In genomic region chr9:45317635-45318034, GRCm38 (mm10) we compare ENCODE assay signal across 11 mouse cellular contexts. TPM values are rescaled to one million over a fixed set of nuclear protein-coding genes. Genes with fewer than 3 reads are reported as not detected.
DNase-seq lines count a peak whose midpoint lies in the region; ATAC-seq lines count a peak whose summit lies in the region.
"Had no signal": no experiment of that assay in that cellular context is flagged by ENCODE, and none has a peak within 500 bp of the region (broad histone marks: within the 10 kb centered on the region; RNA-seq: fewer than 3 reads in every experiment).

No protein-coding gene starts in this region.

- no peak overlapping the region for H3K27ac ChIP-seq in embryonic facial prominence, embryonic 14.5 days (replicated peaks; ENCODE audit: low read depth, low read length)
- no peak overlapping the region for H3K27ac ChIP-seq in embryonic facial prominence, embryonic 10.5 days (replicated peaks)
- H3K27ac ChIP-seq: heart, embryonic 15.5 days had no signal

- ATAC-seq in embryonic facial prominence, embryonic 14.5 days (ENCODE audit: low read depth) = no peak
- ATAC-seq: liver, postnatal 0 days had no signal

- H3K9ac ChIP-seq in embryonic facial prominence, embryonic 14.5 days (ENCODE audit: low read depth, low read length) = no peak overlapping the region
- H3K9ac ChIP-seq: heart, embryonic 15.5 days; liver, postnatal 0 days had no signal

- WGBS in embryonic facial prominence, embryonic 14.5 days = 63% methylated on average over 3 of the region's 3 CpGs
- WGBS in embryonic facial prominence, embryonic 10.5 days = 86% methylated on average over 3 of the region's 3 CpGs

- H3K27me3 ChIP-seq in embryonic facial prominence, embryonic 14.5 days (replicated peaks; ENCODE audit: control insufficient read depth, insufficient read depth, low read length) = peaks cover 4% of the 10 kb centered on the region; the same call in 1 of the 2 replicates
- H3K27me3 ChIP-seq in embryonic facial prominence, embryonic 10.5 days (replicated peaks; ENCODE audit: low read depth, poor library complexity, severe bottlenecking) = peaks cover 32% of the 10 kb centered on the region

- intact Hi-C loops in left cerebral cortex, postnatal 4 days (cut with DNase I) = no loop called here
- intact Hi-C loops in left cerebral cortex, postnatal 25 days (cut with DNase I) = no loop called here

- no peaks in the 10 kb centered on the region for H3K36me3 ChIP-seq in embryonic facial prominence, embryonic 14.5 days (ENCODE audit: control insufficient read depth, insufficient read depth, low read length)
- H3K36me3 ChIP-seq in embryonic facial prominence, embryonic 10.5 days (replicated peaks) = no peaks in the 10 kb centered on the region
- H3K36me3 ChIP-seq: heart, embryonic 15.5 days had no signal

- no peaks in the 10 kb centered on the region for H3K9me3 ChIP-seq in embryonic facial prominence, embryonic 14.5 days (ENCODE audit: control insufficient read depth, low read length)
- no peaks in the 10 kb centered on the region for H3K9me3 ChIP-seq in embryonic facial prominence, embryonic 10.5 days
- H3K9me3 ChIP-seq: heart, embryonic 15.5 days had no signal

- no peak overlapping the region for H3K4me2 ChIP-seq in embryonic facial prominence, embryonic 14.5 days (ENCODE audit: low read depth, low read length)
- H3K4me2 ChIP-seq: heart, embryonic 15.5 days had no signal

- H3K4me1 ChIP-seq in embryonic facial prominence, embryonic 14.5 days (ENCODE audit: control insufficient read depth, insufficient read depth, low read length) = peaks cover 5% of the 10 kb centered on the region; the same call in 1 of the 2 replicates
- H3K4me1 ChIP-seq in embryonic facial prominence, embryonic 10.5 days = no peaks in the 10 kb centered on the region

- H3K4me3 ChIP-seq in embryonic facial prominence, embryonic 14.5 days (ENCODE audit: low read depth, low read length) = no peak overlapping the region
- no peak overlapping the region for H3K4me3 ChIP-seq in embryonic facial prominence, embryonic 10.5 days
- H3K4me3 ChIP-seq: heart, embryonic 15.5 days had no signal

- peak; percentile 27 for DNase-seq in embryonic facial prominence, embryonic 14.5 days (ENCODE audit: low spot score)
- DNase-seq in embryonic facial prominence, embryonic 10.5 days (ENCODE audit: low spot score) = no peak
- DNase-seq in left cerebral cortex, postnatal 4 days = peak; percentile 40
- DNase-seq in left cerebral cortex, postnatal 25 days (ENCODE audit: low spot score in 2 of 2) = no peak
- peak; percentile 50 for DNase-seq in kidney, postnatal 10 days
- peak; percentile 43 for DNase-seq in ovary, postnatal 36 days (ENCODE audit: low spot score)
- no peak for DNase-seq in thymus, adult 18-20 months
- no peak for DNase-seq in cerebellum, adult 11-12 months
- DNase-seq: liver, postnatal 0 days had no signal

RNA-seq across cellular contexts. Expression of gene Tmprss13, which starts 1.3 kb away (rescaled TPM):
- 2.6 and 3.3 TPM in 2 replicates for polyA plus RNA-seq in embryonic facial prominence, embryonic 14.5 days (2014; fragmentation: Nextera tagmentation; extraction: Ambion mirVana)
- polyA plus RNA-seq in embryonic facial prominence, embryonic 10.5 days (2016; fragmentation: Nextera tagmentation; extraction: Ambion mirVana) = 0.99 and 1.0 TPM in 2 replicates
- total RNA-seq in left cerebral cortex, postnatal 4 days (2021) = not detected
- not detected for total RNA-seq in left cerebral cortex, postnatal 25 days (2021)
- total RNA-seq: left cerebral cortex, postnatal 14 days had no signal
- polyA plus RNA-seq: liver, postnatal 0 days had no signal

RNA-seq across cellular contexts. Expression of gene Il10ra, which starts 48.7 kb away (rescaled TPM):
- polyA plus RNA-seq in embryonic facial prominence, embryonic 14.5 days (2014; fragmentation: Nextera tagmentation; extraction: Ambion mirVana) = 1.2 TPM in 2 replicates
- 0.55 and 0.59 TPM in 2 replicates for polyA plus RNA-seq in embryonic facial prominence, embryonic 10.5 days (2016; fragmentation: Nextera tagmentation; extraction: Ambion mirVana)
- total RNA-seq in left cerebral cortex, postnatal 4 days (2021) = under 1 TPM; 0.87 to 0.90 TPM
- total RNA-seq in left cerebral cortex, postnatal 25 days (2021) = 1 to 10 TPM; 3.0 to 4.1 TPM

RNA-seq across cellular contexts. Expression of gene Fxyd6, which starts 52.4 kb away (rescaled TPM):
- polyA plus RNA-seq in embryonic facial prominence, embryonic 14.5 days (2014; fragmentation: Nextera tagmentation; extraction: Ambion mirVana) = 56.9 and 71.4 TPM in 2 replicates
- polyA plus RNA-seq in embryonic facial prominence, embryonic 10.5 days (2016; fragmentation: Nextera tagmentation; extraction: Ambion mirVana) = 128 and 131 TPM in 2 replicates
- 100 to 1,000 TPM; 368 to 407 TPM for total RNA-seq in left cerebral cortex, postnatal 4 days (2021)
- total RNA-seq in left cerebral cortex, postnatal 25 days (2021) = 100 to 1,000 TPM; 105 to 131 TPM

Comparison
In these comparisons a context has a peak if more than half of its experiments do, and no peak if none do; other contexts are left out.
1. DNase-seq: peak in embryonic facial prominence, embryonic 14.5 days (single experiment), left cerebral cortex, postnatal 4 days (single experiment), kidney, postnatal 10 days (single experiment) and ovary, postnatal 36 days (single experiment); none in embryonic facial prominence, embryonic 10.5 days (single experiment), left cerebral cortex, postnatal 25 days (0 of 2), thymus, adult 18-20 months (0 of 2) and cerebellum, adult 11-12 months (single experiment).